Mouse (Mus musculus): ENCODE measurements around the gene Zfp664. TPM values are rescaled to one million over a fixed set of nuclear protein-coding genes. Genes with fewer than 3 reads are reported as not detected.

Zfp664 gene
- polyA plus RNA-seq (2016; fragmentation: Nextera tagmentation; extraction: Ambion mirVana) = 155 and 159 TPM in 2 replicates

- DNase-seq (ENCODE audit: low spot score) = peak; percentile 99
- Histone ChIP-seq H3K27ac (replicated peaks) (peak within 1 kb of the TSS; percentile 95), H3K27me3 (ENCODE audit: low read depth, poor library complexity, severe bottlenecking) (peaks cover 32% of the 10 kb centered on the region), H3K4me1 (peaks cover 36% of the 10 kb centered on the region), H3K36me3 (peaks cover 26% of the 10 kb centered on the region), H3K9me3 (replicated peaks) (no peaks in the 10 kb centered on the region), H3K4me3 (peak within 1 kb of the TSS; percentile 74)
- WGBS = under 1% methylated on average over 88 of the region's 103 CpGs
Measured at GRCm38 (mm10) chr5:124862013-124862866, at the start of gene Zfp664, which contains the start of gene Ccdc92. Zfp664 (plus strand) TSS chr5:124862691. Ccdc92 (minus strand) TSS chr5:124862424.

GRCm38 (mm10) chr5:124814797-124815196 lies 47.7 kb upstream of the Zfp664 start:
- Histone ChIP-seq H3K27ac (replicated peaks) (no peak overlapping the region), H3K4me3 (no peak overlapping the region), H3K27me3 (ENCODE audit: low read depth, poor library complexity, severe bottlenecking) (no peaks in the 10 kb centered on the region), H3K4me1 (0 out of 2 replicates have a peak, but pooled peaks cover 2% of the 10 kb centered on the region), H3K36me3 (no peaks in the 10 kb centered on the region), H3K9me3 (replicated peaks) (no peaks in the 10 kb centered on the region)
- WGBS = 69% methylated on average over 5 of the region's 5 CpGs
- DNase-seq (ENCODE audit: low spot score) = no peak

- no peak for DNase-seq (ENCODE audit: low spot score)
- no peaks in the 10 kb centered on the region for H3K9me3 ChIP-seq (replicated peaks)
- 0 out of 2 replicates have a peak, but pooled peaks cover 2% of the 10 kb centered on the region for H3K4me1 ChIP-seq
- no peak overlapping the region for H3K4me3 ChIP-seq
- no peaks in the 10 kb centered on the region for H3K36me3 ChIP-seq
- WGBS = 88% methylated on average over 15 of the region's 15 CpGs
- no peaks in the 10 kb centered on the region for H3K27me3 ChIP-seq (ENCODE audit: low read depth, poor library complexity, severe bottlenecking)
- no peak overlapping the region for H3K27ac ChIP-seq (replicated peaks)
Measured at GRCm38 (mm10) chr5:124817050-124817449, 45.4 kb upstream of the Zfp664 start.

- no peaks in the 10 kb centered on the region for H3K36me3 ChIP-seq
Measured at GRCm38 (mm10) chr5:124822128-124822894, 40.2 kb upstream of the Zfp664 start.

GRCm38 (mm10) chr5:124830331-124830730 lies 32.2 kb upstream of the Zfp664 start:
- peaks cover 8% of the 10 kb centered on the region for H3K36me3 ChIP-seq
- no peak overlapping the region for H3K4me3 ChIP-seq
- 93% methylated on average over 12 of the region's 12 CpGs for WGBS
- H3K4me1 ChIP-seq = no peaks in the 10 kb centered on the region
- no peak overlapping the region for H3K27ac ChIP-seq (replicated peaks)
- no peak for DNase-seq (ENCODE audit: low spot score)
- H3K9me3 ChIP-seq (replicated peaks) = no peaks in the 10 kb centered on the region
- H3K27me3 ChIP-seq (ENCODE audit: low read depth, poor library complexity, severe bottlenecking) = no peaks in the 10 kb centered on the region

More at GRCm38 (mm10) chr5:124822128-124822894, 40.2 kb upstream of the Zfp664 start:
- DNase-seq (ENCODE audit: low spot score) = no peak
- H3K27me3 ChIP-seq (ENCODE audit: low read depth, poor library complexity, severe bottlenecking) = no peaks in the 10 kb centered on the region
- no peak overlapping the region for H3K27ac ChIP-seq (replicated peaks)
- H3K4me3 ChIP-seq = no peak overlapping the region
- H3K4me1 ChIP-seq = no peaks in the 10 kb centered on the region
- H3K9me3 ChIP-seq (replicated peaks) = no peaks in the 10 kb centered on the region
- 90% methylated on average over 18 of the region's 18 CpGs for WGBS

GRCm38 (mm10) chr5:124835218-124835617 lies 27.3 kb upstream of the Zfp664 start:
- Histone ChIP-seq H3K4me3 (no peak overlapping the region), H3K36me3 (peaks cover 27% of the 10 kb centered on the region), H3K4me1 (no peaks in the 10 kb centered on the region), H3K27ac (replicated peaks) (no peak overlapping the region), H3K27me3 (ENCODE audit: low read depth, poor library complexity, severe bottlenecking) (no peaks in the 10 kb centered on the region), H3K9me3 (replicated peaks) (no peaks in the 10 kb centered on the region)
- DNase-seq (ENCODE audit: low spot score) = no peak
- 95% methylated on average over 15 of the region's 15 CpGs for WGBS

GRCm38 (mm10) chr5:124836075-124836474 lies 26.4 kb upstream of the Zfp664 start:
- no peaks in the 10 kb centered on the region for H3K9me3 ChIP-seq (replicated peaks)

GRCm38 (mm10) chr5:124836621-124837020 lies 25.9 kb upstream of the Zfp664 start:
- H3K36me3 ChIP-seq = peaks cover 27% of the 10 kb centered on the region

More at GRCm38 (mm10) chr5:124836075-124836474, 26.4 kb upstream of the Zfp664 start:
- Histone ChIP-seq H3K4me3 (no peak overlapping the region), H3K36me3 (peaks cover 27% of the 10 kb centered on the region), H3K4me1 (no peaks in the 10 kb centered on the region), H3K27ac (replicated peaks) (no peak overlapping the region), H3K27me3 (ENCODE audit: low read depth, poor library complexity, severe bottlenecking) (no peaks in the 10 kb centered on the region)
- DNase-seq (ENCODE audit: low spot score) = no peak
- WGBS = 88% methylated on average over 10 of the region's 10 CpGs

GRCm38 (mm10) chr5:124840202-124840601 lies 22.3 kb upstream of the Zfp664 start:
- H3K36me3 ChIP-seq = peaks cover 20% of the 10 kb centered on the region
- 78% methylated on average over 7 of the region's 7 CpGs for WGBS
- H3K4me1 ChIP-seq = peaks cover 3% of the 10 kb centered on the region; the same call in 1 of the 2 replicates
- H3K27me3 ChIP-seq (ENCODE audit: low read depth, poor library complexity, severe bottlenecking) = no peaks in the 10 kb centered on the region
- no peak overlapping the region for H3K4me3 ChIP-seq
- no peak overlapping the region for H3K27ac ChIP-seq (replicated peaks)
- no peak for DNase-seq (ENCODE audit: low spot score)
- H3K9me3 ChIP-seq (replicated peaks) = no peaks in the 10 kb centered on the region

More at GRCm38 (mm10) chr5:124836621-124837020, 25.9 kb upstream of the Zfp664 start:
- no peak overlapping the region for H3K4me3 ChIP-seq
- H3K27me3 ChIP-seq (ENCODE audit: low read depth, poor library complexity, severe bottlenecking) = no peaks in the 10 kb centered on the region
- H3K4me1 ChIP-seq = no peaks in the 10 kb centered on the region
- H3K27ac ChIP-seq (replicated peaks) = no peak overlapping the region
- H3K9me3 ChIP-seq (replicated peaks) = no peaks in the 10 kb centered on the region
- 78% methylated on average over 4 of the region's 4 CpGs for WGBS
- no peak for DNase-seq (ENCODE audit: low spot score)

- peaks cover 3% of the 10 kb centered on the region; the same call in 1 of the 2 replicates for H3K4me1 ChIP-seq
- WGBS = 92% methylated on average over 2 of the region's 2 CpGs
- no peaks in the 10 kb centered on the region for H3K9me3 ChIP-seq (replicated peaks)
- no peak overlapping the region for H3K27ac ChIP-seq (replicated peaks)
- H3K36me3 ChIP-seq = peaks cover 16% of the 10 kb centered on the region
- no peaks in the 10 kb centered on the region for H3K27me3 ChIP-seq (ENCODE audit: low read depth, poor library complexity, severe bottlenecking)
- H3K4me3 ChIP-seq = no peak overlapping the region
- DNase-seq (ENCODE audit: low spot score) = no peak
Measured at GRCm38 (mm10) chr5:124840669-124841068, 21.8 kb upstream of the Zfp664 start.

- no peaks in the 10 kb centered on the region for H3K27me3 ChIP-seq (ENCODE audit: low read depth, poor library complexity, severe bottlenecking)
- WGBS = 78% methylated on average over 8 of the region's 8 CpGs
- H3K4me3 ChIP-seq = no peak overlapping the region
- no peaks in the 10 kb centered on the region for H3K9me3 ChIP-seq (replicated peaks)
- no peak overlapping the region for H3K27ac ChIP-seq (replicated peaks)
- H3K36me3 ChIP-seq = peaks cover 6% of the 10 kb centered on the region; the same call in 1 of the 2 replicates
- no peak for DNase-seq (ENCODE audit: low spot score)
- peaks cover 3% of the 10 kb centered on the region; the same call in 1 of the 2 replicates for H3K4me1 ChIP-seq
Measured at GRCm38 (mm10) chr5:124843386-124843785, 19.1 kb upstream of the Zfp664 start.

GRCm38 (mm10) chr5:124844929-124845328 lies 17.6 kb upstream of the Zfp664 start:
- Histone ChIP-seq H3K27me3 (ENCODE audit: low read depth, poor library complexity, severe bottlenecking) (no peaks in the 10 kb centered on the region), H3K9me3 (replicated peaks) (no peaks in the 10 kb centered on the region), H3K27ac (replicated peaks) (no peak overlapping the region), H3K4me3 (no peak overlapping the region), H3K4me1 (peaks cover 3% of the 10 kb centered on the region; the same call in 1 of the 2 replicates), H3K36me3 (no peaks in the 10 kb centered on the region)
- DNase-seq (ENCODE audit: low spot score) = no peak
- WGBS = 86% methylated on average over 4 of the region's 4 CpGs
